Mouse (Mus musculus) ES-Bruce4 (cell line): ENCODE results near the gene Ch25h. TPM values are rescaled to one million over a fixed set of nuclear protein-coding genes. Genes with fewer than 3 reads are reported as not detected.

Source experiments
- H3K27ac ChIP-seq: 2 replicates; pipeline ENCODE4 v1.5.1; 2012; ENCODE audit warnings: low read length, inconsistent platforms; ENCODE audit not compliant: insufficient read depth
- H3K27me3 ChIP-seq: 2 replicates; pipeline ENCODE4 v1.6.1; 2012; ENCODE audit warnings: mild to moderate bottlenecking, low read length, inconsistent platforms; ENCODE audit not compliant: control insufficient read depth, poor library complexity, insufficient read depth, severe bottlenecking
- H3K36me3 ChIP-seq: 2 replicates; pipeline ENCODE4 v1.6.1; 2012; ENCODE audit warnings: inconsistent platforms, mild to moderate bottlenecking, low read length, moderate library complexity; ENCODE audit not compliant: control insufficient read depth, poor library complexity, insufficient read depth, severe bottlenecking
- H3K4me1 ChIP-seq: one replicate; pipeline ENCODE4 v1.8.1; 2011; ENCODE audit warnings: low read length; ENCODE audit not compliant: control insufficient read depth, insufficient read depth
- H3K4me3 ChIP-seq: 2 replicates; pipeline ENCODE4 v1.5.1; 2011; ENCODE audit warnings: low read depth, mild to moderate bottlenecking, low read length
- H3K9ac ChIP-seq: 2 replicates; pipeline ENCODE4 v1.6.1; 2012; ENCODE audit warnings: low read depth, mild to moderate bottlenecking, inconsistent platforms; ENCODE audit not compliant: poor library complexity, severe bottlenecking
- H3K9me3 ChIP-seq: replicated peaks from 2 replicates; pipeline ENCODE4 v1.6.1; 2012; ENCODE audit warnings: mild to moderate bottlenecking, low read length, inconsistent platforms; ENCODE audit not compliant: control insufficient read depth, poor library complexity, insufficient read depth, severe bottlenecking
- CTCF ChIP-seq: IDR thresholded peaks from one replicate; pipeline ENCODE4 v1.8.1; 2011; ENCODE audit warnings: low read depth, low read length
- EP300 ChIP-seq: IDR thresholded peaks from 2 replicates; pipeline ENCODE4 v1.6.1; 2011; ENCODE audit warnings: low read depth, low read length; ENCODE audit not compliant: insufficient read depth
- POLR2A ChIP-seq: IDR thresholded peaks from one replicate; pipeline ENCODE4 v1.8.1; 2011; ENCODE audit warnings: low read length; ENCODE audit not compliant: insufficient read depth
- polyA plus RNA-seq: library from polyadenylated mRNA; stranded (reverse); fragments of >200 nt; gene quantifications from 2 replicates; pipeline ENCODE4 v1.2.4, GENCODE M21; 2011; ENCODE audit warnings: low read depth; ENCODE audit not compliant: missing spikeins, insufficient read depth, insufficient read length

The Ch25h gene
- polyA plus RNA-seq = not detected in 2 replicates

DNA sequence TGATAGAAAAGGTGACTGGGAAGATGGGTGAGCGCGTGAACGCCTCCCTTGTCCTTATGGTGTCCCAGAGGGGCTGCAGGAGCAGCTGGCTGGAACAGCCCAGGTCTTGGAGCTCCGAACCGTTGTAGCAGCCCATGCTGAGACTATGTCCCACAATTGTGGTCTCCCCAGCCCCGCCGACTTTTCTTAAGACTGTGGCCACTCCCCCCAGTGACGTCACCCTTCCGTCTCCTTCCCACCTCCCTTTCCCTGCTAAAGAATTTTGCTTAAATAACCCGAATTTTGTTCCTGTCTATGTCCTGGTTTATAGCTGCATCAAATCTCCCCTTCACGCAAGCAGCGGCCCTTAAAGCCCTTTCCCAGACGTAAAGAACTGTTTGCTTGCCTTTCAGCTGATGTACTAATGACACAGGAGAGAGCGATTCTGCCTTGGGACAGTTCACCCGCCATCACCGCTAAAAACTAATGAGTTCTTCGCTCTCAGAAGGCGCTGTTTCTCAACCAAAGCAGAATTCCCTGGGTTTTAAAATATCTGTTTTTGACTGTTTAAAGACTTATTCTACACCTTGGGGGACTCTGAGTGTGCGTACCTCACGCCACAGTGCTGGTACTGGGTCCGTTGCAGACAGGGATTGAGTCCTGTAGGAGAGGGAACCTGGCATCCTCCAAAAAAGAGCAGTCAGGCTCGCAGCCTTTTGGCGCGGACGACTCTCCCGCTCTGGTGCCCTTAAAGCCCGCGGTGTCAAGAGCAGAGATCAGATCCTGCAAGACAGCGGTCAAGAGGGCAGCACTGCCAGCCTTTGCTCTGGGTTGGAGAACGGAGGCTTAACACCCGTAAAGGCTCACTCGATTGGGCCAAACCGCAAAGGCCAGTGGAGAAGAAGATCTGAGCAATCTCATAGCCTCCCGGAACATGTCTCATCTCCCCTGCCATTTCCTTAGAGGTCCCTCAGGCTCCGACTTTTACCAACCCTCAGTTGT is at the start of gene Ch25h:
TSS of gene Ch25h (minus strand) at position 174 of the 981 bp plus-strand sequence.
- no peak within 1 kb of the TSS for H3K27ac ChIP-seq
- no peak for TF ChIP-seq POLR2A
- TF ChIP-seq CTCF = no peak
- no peak for TF ChIP-seq EP300
- H3K4me3 ChIP-seq = peak within 1 kb of the TSS; percentile 66
- no peaks in the 10 kb centered on the region for H3K9me3 ChIP-seq
- peaks cover 2% of the 10 kb centered on the region; the same call in 1 of the 2 replicates for H3K27me3 ChIP-seq
- H3K4me1 ChIP-seq = no peaks in the 10 kb centered on the region
- no peaks in the 10 kb centered on the region for H3K36me3 ChIP-seq
- no peak within 1 kb of the TSS for H3K9ac ChIP-seq

GRCm38 (mm10) chr19:34524646-34525045 is 49.7 kb upstream of the Ch25h start:
- TF ChIP-seq EP300 (no peak), POLR2A (no peak), CTCF (no peak)
- Histone ChIP-seq H3K4me3 (no peak overlapping the region), H3K4me1 (peaks cover 2% of the 10 kb centered on the region), H3K36me3 (no peaks in the 10 kb centered on the region), H3K9me3 (no peaks in the 10 kb centered on the region), H3K9ac (no peak overlapping the region), H3K27me3 (no peaks in the 10 kb centered on the region), H3K27ac (no peak overlapping the region)

- TF ChIP-seq POLR2A (no peak), EP300 (no peak), CTCF (no peak)
Measured at GRCm38 (mm10) chr19:34523106-34523725, 48.3 kb upstream of the Ch25h start.

GRCm38 (mm10) chr19:34521978-34522377 is 47.0 kb upstream of the Ch25h start:
- H3K4me3 ChIP-seq = no peak overlapping the region
- TF ChIP-seq CTCF (no peak), EP300 (no peak), POLR2A (no peak)
- H3K36me3 ChIP-seq = no peaks in the 10 kb centered on the region
- no peaks in the 10 kb centered on the region for H3K9me3 ChIP-seq
- no peak overlapping the region for H3K9ac ChIP-seq
- H3K4me1 ChIP-seq = peaks cover 2% of the 10 kb centered on the region
- H3K27me3 ChIP-seq = no peaks in the 10 kb centered on the region
- H3K27ac ChIP-seq = no peak overlapping the region

More at GRCm38 (mm10) chr19:34523106-34523725, 48.3 kb upstream of the Ch25h start:
- Histone ChIP-seq H3K9ac (no peak overlapping the region), H3K9me3 (no peaks in the 10 kb centered on the region), H3K27ac (no peak overlapping the region), H3K4me1 (peaks cover 2% of the 10 kb centered on the region), H3K36me3 (no peaks in the 10 kb centered on the region), H3K4me3 (no peak overlapping the region), H3K27me3 (no peaks in the 10 kb centered on the region)

DNA sequence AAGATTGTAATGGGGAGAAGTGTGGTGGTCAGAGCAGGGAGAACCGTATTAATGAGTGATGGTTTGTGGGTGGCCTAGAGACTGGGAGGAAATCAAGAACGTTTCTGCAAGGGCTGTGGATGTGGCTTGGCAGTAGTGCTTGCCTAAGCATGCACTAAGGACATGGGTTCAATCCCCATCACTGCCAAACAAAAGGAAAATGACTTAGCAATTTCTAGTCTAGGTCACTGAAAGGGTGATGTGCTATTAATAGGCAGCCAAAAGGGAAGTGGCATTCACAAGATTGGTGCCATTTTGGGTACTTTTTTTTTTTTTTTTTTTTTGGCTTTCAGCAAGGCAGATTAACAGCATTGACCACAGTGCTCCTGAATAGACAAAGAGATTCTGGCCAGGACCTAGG is 46.4 kb upstream of the Ch25h start:
- Histone ChIP-seq H3K4me1 (peaks cover 2% of the 10 kb centered on the region), H3K9me3 (no peaks in the 10 kb centered on the region), H3K27me3 (no peaks in the 10 kb centered on the region), H3K9ac (no peak overlapping the region), H3K27ac (no peak overlapping the region), H3K36me3 (no peaks in the 10 kb centered on the region), H3K4me3 (no peak overlapping the region)
- no peak for TF ChIP-seq POLR2A
- TF ChIP-seq CTCF = no peak
- TF ChIP-seq EP300 = no peak

DNA sequence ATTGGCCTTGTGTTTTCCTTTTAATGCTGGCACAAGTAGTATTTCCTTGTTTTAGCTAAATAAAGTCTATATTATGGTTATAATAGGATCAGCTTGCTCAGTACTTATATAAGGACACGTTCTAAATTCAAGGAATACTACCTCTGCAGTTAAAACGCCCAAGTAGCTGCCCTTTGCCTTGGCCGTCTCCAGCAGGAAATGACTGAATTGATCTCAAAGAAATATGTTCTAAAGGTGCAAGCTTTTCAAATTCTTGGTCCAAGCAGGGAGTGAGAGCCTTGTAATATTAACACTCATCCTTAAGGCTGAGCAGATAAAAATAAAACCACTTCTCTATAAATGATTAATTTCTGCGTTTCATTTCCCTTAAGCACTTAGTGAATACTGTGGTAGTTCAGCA is 45.1 kb upstream of the Ch25h start:
- no peak overlapping the region for H3K4me3 ChIP-seq
- no peaks in the 10 kb centered on the region for H3K9me3 ChIP-seq
- no peaks in the 10 kb centered on the region for H3K36me3 ChIP-seq
- H3K9ac ChIP-seq = no peak overlapping the region
- H3K27ac ChIP-seq = no peak overlapping the region
- no peaks in the 10 kb centered on the region for H3K27me3 ChIP-seq
- no peak for TF ChIP-seq POLR2A
- no peak for TF ChIP-seq CTCF
- TF ChIP-seq EP300 = no peak
- peaks cover 2% of the 10 kb centered on the region for H3K4me1 ChIP-seq
